Mouse (Mus musculus) c-Kit-negative CD71-positive TER-119-positive erythroid progenitor cells, embryonic 14.5 days (primary cell): Measurements from ENCODE around the gene Apip.
A peak's percentile ranks its signal among the peaks of the same experiment; 100 is the strongest.

Experiments
- DNase-seq: peaks from one replicate; pipeline ENCODE4 v3.0.0-alpha.2; 2013; ENCODE audit warnings: low read depth, low spot score

Gene Apip

GRCm38 (mm10) chr2:103073219-103073982, at the start of gene Apip, which contains the start of gene Pdhx:
Apip (plus strand) TSS chr2:103073675.
Pdhx (minus strand) TSS chr2:103073513.
- peak; percentile 100 for DNase-seq

- no peak for DNase-seq
Measured at GRCm38 (mm10) chr2:103037831-103038230, 35.6 kb upstream of the Apip start.

- DNase-seq, result no peak
Measured at GRCm38 (mm10) chr2:103040896-103041295, 32.6 kb upstream of the Apip start.

- DNase-seq, result no peak
Measured at GRCm38 (mm10) chr2:103045286-103045685, 28.2 kb upstream of the Apip start.

GRCm38 (mm10) chr2:103051937-103052893, 21.3 kb upstream of the Apip start:
- DNase-seq, result no peak

- DNase-seq, result no peak
Measured at GRCm38 (mm10) chr2:103055820-103056219, 17.7 kb upstream of the Apip start.

- no peak for DNase-seq
Measured at GRCm38 (mm10) chr2:103058266-103058665, 15.2 kb upstream of the Apip start.

GRCm38 (mm10) chr2:103062865-103063264, 10.6 kb upstream of the Apip start:
- DNase-seq, result no peak

- no peak for DNase-seq
Measured at GRCm38 (mm10) chr2:103066683-103067551, 6.6 kb upstream of the Apip start.

GRCm38 (mm10) chr2:103067552-103068207, 5.8 kb upstream of the Apip start:
- no peak for DNase-seq

GRCm38 (mm10) chr2:103068602-103069001, 4.9 kb upstream of the Apip start:
- no peak for DNase-seq

- no peak for DNase-seq
Measured at GRCm38 (mm10) chr2:103069752-103070405, 3.6 kb upstream of the Apip start.

GRCm38 (mm10) chr2:103070586-103070985, 2.9 kb upstream of the Apip start:
- no peak for DNase-seq

- no peak for DNase-seq
Measured at GRCm38 (mm10) chr2:103081117-103081516, 7.6 kb downstream of the Apip start.

- DNase-seq, result no peak
Measured at GRCm38 (mm10) chr2:103081706-103082105, 8.2 kb downstream of the Apip start.

GRCm38 (mm10) chr2:103082853-103083252, 9.4 kb downstream of the Apip start:
- DNase-seq, result no peak

GRCm38 (mm10) chr2:103084451-103084850, 11.0 kb downstream of the Apip start:
- DNase-seq, result no peak

- DNase-seq, result no peak
Measured at GRCm38 (mm10) chr2:103085633-103086032, 12.2 kb downstream of the Apip start.

GRCm38 (mm10) chr2:103086432-103086831, 13.0 kb downstream of the Apip start:
- no peak for DNase-seq

- no peak for DNase-seq
Measured at GRCm38 (mm10) chr2:103088099-103088498, 14.6 kb downstream of the Apip start.
